Mouse (Mus musculus): ENCODE results near the gene Pdcd1lg2.

DNA sequence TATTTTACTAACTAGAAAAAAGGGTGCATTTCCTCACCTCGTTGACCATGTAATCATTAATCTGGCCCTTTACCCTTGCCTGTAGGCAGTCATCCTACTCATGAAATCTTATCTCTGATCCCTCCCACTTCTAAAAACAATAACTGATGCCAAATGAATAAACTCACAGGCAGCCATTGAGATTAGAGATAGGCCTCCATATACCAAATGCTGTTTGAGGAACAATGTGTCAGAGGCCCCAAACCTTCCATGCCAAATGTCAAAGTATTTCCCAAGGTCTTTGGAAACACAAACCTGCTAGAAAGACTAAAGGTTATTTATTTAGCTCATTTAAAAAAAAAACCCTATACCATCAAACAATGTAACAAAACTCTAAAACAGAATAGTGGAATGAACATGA lies 14.4 kb upstream of the Pdcd1lg2 start:
- TF ChIP-seq CTCF (IDR thresholded peaks at IDR 0.05; ENCODE audit: low read depth) (no peak), EP300 (optimal IDR thresholded peaks at IDR 0.05) (no peak)

Data from stomach, postnatal 0 days (tissue).